Mouse (Mus musculus) kidney, postnatal 10 days (tissue): ENCODE results near the gene Ppp2r1a.
A peak's percentile ranks its signal among the peaks of the same experiment; 100 is the strongest.

ENCODE experiments used
- DNase-seq: peaks from one replicate; pipeline ENCODE4 v3.0.0; 2021; ENCODE audit warnings: mixed read lengths

Ppp2r1a gene

GRCm38 (mm10) chr17:20944985-20945891, at the start of gene Ppp2r1a:
Gene Ppp2r1a (plus strand): TSS chr17:20945311.
- peak; percentile 99 for DNase-seq

GRCm38 (mm10) chr17:20904991-20905390, 40.1 kb upstream of the Ppp2r1a start, which contains the start of gene Vmn1r231:
Gene Vmn1r231 (minus strand): TSS chr17:20905091.
- DNase-seq, result no peak

DNA sequence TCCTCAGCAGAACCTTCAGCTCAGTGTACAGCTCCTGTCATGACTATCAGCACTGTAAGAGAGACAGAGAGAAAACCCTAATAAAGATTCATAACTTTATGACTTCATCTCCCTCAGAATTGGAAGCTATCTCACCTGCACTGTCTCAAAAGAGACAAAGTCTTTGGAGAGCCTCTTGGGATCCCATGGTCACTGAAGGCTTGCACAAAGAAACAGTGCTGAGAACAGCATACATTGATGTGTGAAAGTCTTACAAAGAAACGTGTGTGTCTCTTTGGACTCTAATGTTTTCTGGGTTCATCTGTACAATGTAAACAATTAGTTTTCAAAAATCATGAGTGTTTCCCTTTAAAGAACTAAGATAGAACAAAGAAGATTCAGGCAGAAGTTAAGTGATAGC, 25.5 kb upstream of the Ppp2r1a start, which contains the start of gene Vmn1r232:
Vmn1r232 (minus strand) TSS at position 101 of the 400 bp plus-strand sequence.
- DNase-seq, result no peak

GRCm38 (mm10) chr17:20944226-20944625, 885 bp upstream of the Ppp2r1a start:
- DNase-seq, result no peak

DNA sequence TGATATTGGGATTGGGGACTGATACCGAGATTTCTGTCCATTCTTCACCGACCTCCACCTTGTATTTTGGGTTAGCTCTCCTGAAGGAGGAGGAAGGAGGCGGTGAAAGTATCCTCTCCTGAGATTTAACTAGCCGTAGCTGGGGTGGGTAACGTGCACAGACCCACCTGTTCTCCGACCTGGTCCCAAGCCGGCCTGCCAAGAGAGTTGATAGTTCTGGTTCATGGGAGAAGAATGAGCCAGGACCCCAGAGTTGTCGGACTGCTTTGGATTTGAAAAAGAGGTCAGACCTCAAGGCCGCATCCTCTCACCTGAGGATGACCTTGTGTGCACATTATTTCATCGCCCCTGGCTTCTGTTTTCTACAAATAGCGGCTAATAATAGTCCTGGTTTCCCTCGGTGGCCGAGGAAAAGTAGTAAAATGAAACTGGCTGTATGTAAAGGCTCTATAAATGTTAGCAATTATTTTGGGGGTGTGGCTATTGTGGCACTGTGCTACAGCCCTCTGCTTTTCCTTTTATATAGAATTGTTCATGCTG, 985 bp downstream of the Ppp2r1a start:
- DNase-seq, result peak; percentile 25

- DNase-seq, result no peak
Measured at GRCm38 (mm10) chr17:20946636-20947035, 1.5 kb downstream of the Ppp2r1a start.

- no peak for DNase-seq
Measured at GRCm38 (mm10) chr17:20960386-20960785, 15.3 kb downstream of the Ppp2r1a start.

DNA sequence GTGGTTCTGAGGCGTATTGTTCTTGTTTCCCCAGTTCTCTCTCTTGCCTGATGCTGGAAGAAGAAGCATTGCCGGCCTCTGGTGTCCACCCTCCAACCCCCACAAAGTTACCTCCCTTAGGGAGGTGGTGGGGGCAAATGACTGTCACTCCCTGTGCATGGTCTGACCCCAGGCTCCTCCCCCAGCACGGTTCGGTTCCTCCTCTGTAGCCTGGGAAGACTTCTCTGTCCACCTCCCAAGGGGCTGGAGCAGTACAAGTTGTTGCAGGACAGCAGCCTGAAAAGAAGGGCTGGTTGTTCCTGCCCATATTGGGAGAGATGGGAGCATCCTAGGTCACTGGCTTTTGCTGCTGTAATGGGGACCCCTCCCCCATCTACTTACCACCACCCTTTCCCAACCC, 20.3 kb downstream of the Ppp2r1a start:
- no peak for DNase-seq

DNA sequence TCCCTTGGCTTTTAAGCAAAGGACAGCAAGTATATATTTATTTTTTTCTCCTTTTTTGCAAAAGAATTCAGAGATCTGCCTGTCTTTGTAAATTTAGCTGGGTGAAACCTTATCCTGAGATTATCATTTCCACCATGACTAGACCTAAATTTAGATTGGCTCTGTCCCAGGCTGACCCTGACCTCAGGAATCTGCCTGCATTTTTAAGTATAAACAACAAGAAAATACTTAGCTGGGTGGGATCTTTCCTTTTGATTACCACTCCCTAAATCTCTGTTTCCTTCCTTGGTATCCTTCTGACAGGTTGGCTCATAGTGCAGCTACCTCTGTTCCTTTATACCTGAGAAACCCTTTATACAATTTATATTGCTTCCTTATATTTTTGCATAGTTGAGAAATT, 21.6 kb downstream of the Ppp2r1a start:
- DNase-seq, result peak; percentile 15

DNA sequence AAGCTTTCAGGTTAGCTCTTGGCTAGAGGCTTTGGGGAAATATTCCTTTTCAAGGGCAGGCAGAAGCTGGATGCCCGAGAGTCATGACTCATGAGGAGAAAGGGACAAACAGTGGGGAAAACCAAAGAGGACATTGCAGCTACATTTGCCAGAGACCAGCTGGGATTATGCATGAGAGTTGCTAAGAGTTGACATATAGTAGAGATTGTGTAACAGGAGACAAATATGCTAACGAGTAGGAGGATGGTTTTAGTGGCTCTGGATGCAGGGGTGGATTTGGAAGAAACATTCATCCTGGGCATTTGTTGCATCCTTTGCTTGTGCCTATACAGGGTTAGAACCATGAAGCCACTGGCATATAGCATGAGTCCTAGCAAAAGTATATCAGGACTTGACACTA, 48.6 kb downstream of the Ppp2r1a start:
- no peak for DNase-seq

DNA sequence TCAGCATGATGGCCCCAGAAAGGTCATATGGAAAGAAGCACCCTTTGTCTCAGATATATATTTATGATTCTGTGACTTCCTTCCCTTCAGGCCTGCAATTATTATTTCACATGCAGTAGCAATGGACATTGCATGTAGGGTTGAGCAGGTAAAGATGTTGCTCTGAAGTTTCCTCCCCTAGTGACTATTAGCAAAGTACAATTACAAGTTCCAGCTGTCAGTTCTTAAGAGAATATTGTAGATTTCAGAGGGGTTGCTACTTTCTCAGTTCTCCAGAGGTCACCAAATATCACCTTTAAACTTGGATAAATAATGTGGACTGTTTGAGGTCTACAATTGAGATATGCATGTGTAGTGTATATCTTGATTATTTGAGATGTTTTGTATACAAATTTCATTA, 51.3 kb downstream of the Ppp2r1a start, which contains the start of gene Vmn1r233:
Vmn1r233 (minus strand) TSS at position 101 of the 400 bp plus-strand sequence.
- DNase-seq, result no peak

DNA sequence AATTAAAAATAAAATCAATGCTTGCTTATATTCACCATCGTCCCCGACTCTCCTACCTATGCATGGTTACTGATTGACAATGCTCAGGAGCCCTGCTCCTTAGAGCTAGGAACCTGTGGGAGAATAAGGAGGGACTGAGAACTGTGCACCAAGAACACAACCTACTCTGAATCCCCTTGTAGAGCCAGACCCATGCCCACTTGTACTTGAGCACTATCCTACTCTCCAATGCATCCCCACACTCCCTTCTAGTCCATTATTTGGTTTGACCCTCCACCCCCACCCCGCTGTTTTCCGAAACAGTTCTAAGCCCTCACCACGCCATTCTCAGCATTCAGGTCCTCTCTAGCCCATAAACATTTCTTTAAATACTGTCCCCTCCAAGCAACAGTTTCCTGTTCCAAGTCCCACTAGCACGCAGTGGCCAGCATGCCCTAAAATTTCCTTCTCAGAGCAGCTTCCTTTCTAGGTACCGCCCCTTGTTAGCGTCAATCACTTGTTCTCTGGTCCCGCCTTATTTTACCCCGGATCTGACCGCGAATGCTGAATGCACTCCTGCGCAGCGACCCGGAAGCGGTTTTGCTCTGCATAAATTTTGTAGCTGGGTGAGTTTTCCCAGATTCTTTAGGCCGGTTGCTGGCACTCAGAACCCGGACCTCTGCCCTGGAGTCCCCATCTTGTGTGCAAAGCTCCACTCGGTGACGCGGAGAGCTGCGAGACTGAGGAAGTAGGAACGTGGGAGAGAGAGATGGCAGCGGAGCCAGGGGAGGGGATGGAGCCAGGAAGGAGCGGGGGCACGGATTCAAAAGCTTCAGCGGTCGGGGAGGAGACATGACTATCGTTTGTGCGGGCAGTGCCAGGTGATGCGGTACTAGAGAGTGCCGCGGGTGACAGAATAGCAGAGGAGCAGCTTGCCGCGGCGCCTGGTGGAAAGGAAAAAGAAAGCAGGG, 63.5 kb downstream of the Ppp2r1a start, which contains the start of gene Zfp160:
Zfp160 (plus strand) TSS at position 522 of the 950 bp plus-strand sequence.
- peak; percentile 92 for DNase-seq

DNA sequence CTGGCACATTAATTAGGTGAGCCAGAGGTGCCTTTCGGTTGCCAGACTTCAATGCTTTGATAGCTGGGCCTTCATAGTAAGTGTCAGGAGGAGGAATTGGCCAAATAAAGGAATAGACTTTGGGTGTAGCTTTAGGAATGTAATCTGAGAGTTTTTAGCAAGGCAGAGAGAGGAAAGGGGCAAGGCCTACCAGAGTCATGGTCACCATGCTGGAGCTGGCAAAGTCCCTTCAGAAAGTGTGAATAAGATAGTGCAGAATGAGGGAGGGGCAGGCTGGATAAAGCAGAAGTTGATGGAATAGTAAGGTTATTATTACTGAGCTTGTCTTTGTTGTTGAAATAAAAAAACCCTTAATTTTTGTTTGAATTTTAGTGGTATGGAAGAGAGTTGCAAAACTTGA, 64.6 kb downstream of the Ppp2r1a start:
- DNase-seq, result no peak
